19 mouse cellular contexts compared by ENCODE assay signal in genomic region chr9:122372506-122372905, GRCm38 (mm10). TPM values are rescaled to one million over a fixed set of nuclear protein-coding genes. Genes with fewer than 3 reads are reported as not detected.
DNase-seq lines count a peak whose midpoint lies in the region; ATAC-seq and TF ChIP-seq lines count a peak whose summit lies in the region.
"Had no signal": no experiment of that assay in that cellular context is flagged by ENCODE, and none has a peak within 500 bp of the region (broad histone marks: within the 10 kb centered on the region; RNA-seq: fewer than 3 reads in every experiment).

No protein-coding gene starts in this region.

- no peak overlapping the region for H3K9ac ChIP-seq in heart, embryonic 12.5 days
- H3K9ac ChIP-seq in liver, embryonic 14.5 days (replicated peaks): no peak overlapping the region
- no peak overlapping the region for H3K9ac ChIP-seq in liver, postnatal 0 days (replicated peaks)
- no peak overlapping the region for H3K9ac ChIP-seq in limb, embryonic 11.5 days (ENCODE audit: low read length)
- H3K9ac ChIP-seq: forebrain, embryonic 15.5 days; midbrain, embryonic 12.5 days had no signal

- no peak for DNase-seq in heart, embryonic 10.5 days (ENCODE audit: low spot score)
- DNase-seq in liver, embryonic 14.5 days (ENCODE audit: low read depth in 3 of 3, low spot score in 3 of 3): no peak
- no peak for DNase-seq in liver, postnatal 0 days
- peak; percentile 36 for DNase-seq in embryo, embryonic 10.5 days (ENCODE audit: low spot score)
- peak; percentile 38 for DNase-seq in limb, embryonic 11.5 days (ENCODE audit: low spot score)
- no peak for DNase-seq in forebrain, embryonic 10.5 days (ENCODE audit: extremely low spot score, low spot score)
- DNase-seq in gastrocnemius, postnatal 25 days: no peak
- DNase-seq: adrenal gland, postnatal 36 days; cerebellum, postnatal 25 days; heart, adult 18-20 months; layer of hippocampus, adult 9-11 months; right cerebral cortex, postnatal 14 days; thymus, postnatal 25 days had no signal

- 30% methylated on average over 4 of the region's 4 CpGs for WGBS in heart, embryonic 10.5 days
- WGBS in heart, embryonic 12.5 days: 20% methylated on average over 4 of the region's 4 CpGs
- 35% methylated on average over 4 of the region's 4 CpGs for WGBS in liver, embryonic 14.5 days (ENCODE audit: insufficient replicate concordance)
- 46% methylated on average over 4 of the region's 4 CpGs for WGBS in liver, postnatal 0 days (ENCODE audit: insufficient replicate concordance)
- WGBS in limb, embryonic 11.5 days: 33% methylated on average over 4 of the region's 4 CpGs
- 51% methylated on average over 4 of the region's 4 CpGs for WGBS in forebrain, embryonic 10.5 days

- no peak overlapping the region for H3K4me2 ChIP-seq in heart, embryonic 12.5 days
- peak overlapping the region; percentile 9 for H3K4me2 ChIP-seq in liver, embryonic 14.5 days (ENCODE audit: low read depth)
- no peak overlapping the region for H3K4me2 ChIP-seq in liver, postnatal 0 days (ENCODE audit: low read depth, low read length)
- H3K4me2 ChIP-seq in limb, embryonic 11.5 days (ENCODE audit: low read depth, severe bottlenecking): no peak overlapping the region
- H3K4me2 ChIP-seq: forebrain, embryonic 15.5 days; midbrain, embryonic 12.5 days had no signal

- no peak overlapping the region for H3K4me3 ChIP-seq in heart, embryonic 10.5 days
- no peak overlapping the region for H3K4me3 ChIP-seq in heart, embryonic 12.5 days
- no peak overlapping the region for H3K4me3 ChIP-seq in liver, embryonic 14.5 days (ENCODE audit: insufficient read depth in 1 of 2, low read depth in 2 of 2, low read length in 2 of 2)
- no peak overlapping the region for H3K4me3 ChIP-seq in liver, postnatal 0 days (ENCODE audit: low read depth, low read length)
- no peak overlapping the region for H3K4me3 ChIP-seq in limb, embryonic 11.5 days (ENCODE audit: low read depth, low read length)
- no peak overlapping the region for H3K4me3 ChIP-seq in forebrain, embryonic 10.5 days
- H3K4me3 ChIP-seq: forebrain, embryonic 15.5 days; midbrain, embryonic 12.5 days had no signal

- no peaks in the 10 kb centered on the region for H3K9me3 ChIP-seq in heart, embryonic 10.5 days
- no peaks in the 10 kb centered on the region for H3K9me3 ChIP-seq in heart, embryonic 12.5 days (replicated peaks)
- no peaks in the 10 kb centered on the region for H3K9me3 ChIP-seq in liver, embryonic 14.5 days (ENCODE audit: control insufficient read depth, low read length)
- no peaks in the 10 kb centered on the region for H3K9me3 ChIP-seq in liver, postnatal 0 days (ENCODE audit: low read length)
- no peaks in the 10 kb centered on the region for H3K9me3 ChIP-seq in limb, embryonic 11.5 days (ENCODE audit: control insufficient read depth, low read length)
- no peaks in the 10 kb centered on the region for H3K9me3 ChIP-seq in forebrain, embryonic 10.5 days
- H3K9me3 ChIP-seq: forebrain, embryonic 15.5 days; midbrain, embryonic 12.5 days had no signal

- TF ChIP-seq CTCF in liver, embryonic 14.5 days (IDR thresholded peaks at IDR 0.05; ENCODE audit: low read depth): no peak
- no peak for TF ChIP-seq CTCF in liver, postnatal 0 days (IDR thresholded peaks at IDR 0.05; ENCODE audit: low read depth)

- H3K4me1 ChIP-seq in heart, embryonic 10.5 days: peaks cover 9% of the 10 kb centered on the region; the same call in 1 of the 2 replicates
- H3K4me1 ChIP-seq in heart, embryonic 12.5 days (replicated peaks): peaks cover 11% of the 10 kb centered on the region
- H3K4me1 ChIP-seq in liver, embryonic 14.5 days (replicated peaks; ENCODE audit: control insufficient read depth in 2 of 2, insufficient read depth in 2 of 2, low read length in 1 of 2): peaks cover 21 to 22% of the 10 kb centered on the region in 2 experiments
- peaks cover 13% of the 10 kb centered on the region for H3K4me1 ChIP-seq in liver, postnatal 0 days (ENCODE audit: insufficient read depth)
- 0 out of 2 replicates have a peak, but pooled peaks cover 6% of the 10 kb centered on the region for H3K4me1 ChIP-seq in limb, embryonic 11.5 days (ENCODE audit: control insufficient read depth, insufficient read depth, low read length)
- peaks cover 6% of the 10 kb centered on the region; the same call in 1 of the 2 replicates for H3K4me1 ChIP-seq in forebrain, embryonic 10.5 days
- H3K4me1 ChIP-seq: forebrain, embryonic 15.5 days; midbrain, embryonic 12.5 days had no signal

- TF ChIP-seq EP300 in liver, embryonic 14.5 days (IDR thresholded peaks at IDR 0.05; ENCODE audit: low read depth): no peak
- no peak for TF ChIP-seq EP300 in liver, postnatal 0 days (IDR thresholded peaks at IDR 0.05; ENCODE audit: low read depth)

- no peaks in the 10 kb centered on the region for H3K27me3 ChIP-seq in heart, embryonic 10.5 days (ENCODE audit: insufficient read depth, poor library complexity, severe bottlenecking)
- H3K27me3 ChIP-seq in heart, embryonic 12.5 days (replicated peaks): no peaks in the 10 kb centered on the region
- no peaks in the 10 kb centered on the region for H3K27me3 ChIP-seq in liver, embryonic 14.5 days (ENCODE audit: control insufficient read depth, insufficient read depth, low read length)
- no peaks in the 10 kb centered on the region for H3K27me3 ChIP-seq in liver, postnatal 0 days (ENCODE audit: insufficient read depth, low read length)
- H3K27me3 ChIP-seq in limb, embryonic 11.5 days (ENCODE audit: control insufficient read depth, insufficient read depth, low read length): no peaks in the 10 kb centered on the region
- no peaks in the 10 kb centered on the region for H3K27me3 ChIP-seq in forebrain, embryonic 10.5 days (ENCODE audit: poor library complexity, severe bottlenecking)
- H3K27me3 ChIP-seq: CH12.LX; forebrain, embryonic 15.5 days; midbrain, embryonic 12.5 days had no signal

- peak overlapping the region; percentile 16; the same call in 1 of the 2 replicates for H3K27ac ChIP-seq in heart, embryonic 10.5 days
- no peak overlapping the region for H3K27ac ChIP-seq in heart, embryonic 12.5 days (ENCODE audit: poor library complexity, severe bottlenecking)
- no peak overlapping the region; the same call in 1 of the 2 replicates for H3K27ac ChIP-seq in liver, embryonic 14.5 days
- no peak overlapping the region for H3K27ac ChIP-seq in liver, postnatal 0 days (ENCODE audit: low read depth)
- no peak overlapping the region for H3K27ac ChIP-seq in limb, embryonic 11.5 days (replicated peaks; ENCODE audit: low read depth, low read length)
- no peak overlapping the region for H3K27ac ChIP-seq in forebrain, embryonic 10.5 days
- H3K27ac ChIP-seq: forebrain, embryonic 15.5 days; hindbrain, postnatal 0 days; midbrain, embryonic 12.5 days had no signal

- H3K36me3 ChIP-seq in heart, embryonic 10.5 days: 0 out of 2 replicates have a peak, but pooled peaks cover 4% of the 10 kb centered on the region
- no peaks in the 10 kb centered on the region; the same call in 1 of the 2 replicates for H3K36me3 ChIP-seq in heart, embryonic 12.5 days
- peaks cover 6% of the 10 kb centered on the region for H3K36me3 ChIP-seq in liver, embryonic 14.5 days (replicated peaks; ENCODE audit: control insufficient read depth, insufficient read depth, low read depth)
- peaks cover 16% of the 10 kb centered on the region for H3K36me3 ChIP-seq in liver, postnatal 0 days (replicated peaks; ENCODE audit: insufficient read depth, low read length)
- no peaks in the 10 kb centered on the region; the same call in 1 of the 2 replicates for H3K36me3 ChIP-seq in limb, embryonic 11.5 days (ENCODE audit: control insufficient read depth, insufficient read depth, low read length)
- H3K36me3 ChIP-seq in forebrain, embryonic 10.5 days (replicated peaks): no peaks in the 10 kb centered on the region
- H3K36me3 ChIP-seq: forebrain, embryonic 15.5 days; midbrain, embryonic 12.5 days had no signal

- ATAC-seq in heart, embryonic 12.5 days (ENCODE audit: insufficient number of reproducible peaks, low FRiP score): no peak
- ATAC-seq in liver, embryonic 14.5 days (ENCODE audit: insufficient read depth): peak; percentile 38; the same call in 1 of the 2 replicates
- ATAC-seq in liver, postnatal 0 days: no peak
- ATAC-seq in limb, embryonic 11.5 days (ENCODE audit: insufficient number of reproducible peaks, low FRiP score, low TSS enrichment, low read depth): no peak
- ATAC-seq: activated CD4-positive, CD25-positive, alpha-beta regulatory T cell, adult 4 months; forebrain, embryonic 15.5 days; hindbrain, postnatal 0 days had no signal

RNA-seq across cellular contexts. Expression of gene Abhd5, which starts 21.1 kb away (rescaled TPM):
- polyA plus RNA-seq in heart, embryonic 10.5 days (2016; fragmentation: Nextera tagmentation; extraction: Ambion mirVana): 17.2 and 18.8 TPM in 2 replicates
- polyA plus RNA-seq in heart, embryonic 12.5 days (2016; fragmentation: Nextera tagmentation; extraction: Ambion mirVana): 16.2 and 19.1 TPM in 2 replicates
- 15.6 and 16.7 TPM in 2 replicates for polyA plus RNA-seq in liver, embryonic 14.5 days (2012; rRNA removed)
- 26.0 and 26.1 TPM in 2 replicates for polyA plus RNA-seq in liver, embryonic 14.5 days (2014; fragmentation: Nextera tagmentation; extraction: Ambion mirVana)
- 22.3 and 25.4 TPM in 2 replicates for polyA plus RNA-seq in liver, postnatal 0 days (2015; fragmentation: Nextera tagmentation; extraction: Ambion mirVana)
- polyA plus RNA-seq in limb, embryonic 11.5 days (2014; fragmentation: Nextera tagmentation; extraction: Ambion mirVana): 19.5 and 21.9 TPM in 2 replicates
- polyA plus RNA-seq in forebrain, embryonic 10.5 days (2016; fragmentation: Nextera tagmentation; extraction: Ambion mirVana): 19.3 and 21.1 TPM in 2 replicates
- total RNA-seq in gastrocnemius, postnatal 25 days (2021): 10 to 100 TPM; 31.7 to 43.5 TPM

Comparison
In these comparisons a context has a peak if more than half of its experiments do, and no peak if none do; other contexts are left out.
1. DNase-seq: peak in embryo, embryonic 10.5 days (single experiment) and limb, embryonic 11.5 days (single experiment); none in heart, embryonic 10.5 days (single experiment), liver, embryonic 14.5 days (0 of 3), liver, postnatal 0 days (single experiment), forebrain, embryonic 10.5 days (single experiment) and gastrocnemius, postnatal 25 days (single experiment).